Mouse (Mus musculus) CH12.LX (cell line): ENCODE data around the gene Actn4.

Source experiments
- CTCF ChIP-seq, 2 experiments: IDR thresholded peaks in 1 of 2; conservative IDR thresholded peaks in 1 of 2; 2 replicates each; pipeline ENCODE4 v1.5.1; 2011 to 2012; ENCODE audit warnings: low read depth in 2 of 2, low read length in 2 of 2, improper control_type of control experiment in 1 of 2, inconsistent platforms in 1 of 2, mild to moderate bottlenecking in 1 of 2, moderate library complexity in 1 of 2
- E2F4 ChIP-seq: IDR thresholded peaks from 2 replicates; pipeline ENCODE4 v1.6.1; 2011; ENCODE audit warnings: low read depth, low read length, improper control_type of control experiment; ENCODE audit not compliant: insufficient replicate concordance
- ELF1 ChIP-seq: IDR thresholded peaks from 2 replicates; pipeline ENCODE4 v1.6.1; 2014; ENCODE audit warnings: low read depth, mild to moderate bottlenecking, inconsistent platforms, low read length, improper control_type of control experiment
- JUND ChIP-seq: conservative IDR thresholded peaks from 2 replicates; pipeline ENCODE4 v1.6.1; 2011; ENCODE audit warnings: low read depth, low read length, improper control_type of control experiment
- MAZ ChIP-seq: IDR thresholded peaks from 2 replicates; pipeline ENCODE4 v1.6.1; 2012; ENCODE audit warnings: low read depth, mild to moderate bottlenecking, inconsistent platforms, low read length, improper control_type of control experiment, moderate library complexity
- MXI1 ChIP-seq: IDR thresholded peaks from 2 replicates; pipeline ENCODE4 v1.6.1; 2011; ENCODE audit warnings: mild to moderate bottlenecking, low read depth, low read length, improper control_type of control experiment
- NRF1 ChIP-seq: IDR thresholded peaks from 2 replicates; pipeline ENCODE4 v1.6.1; 2014; ENCODE audit warnings: low read depth, mild to moderate bottlenecking, inconsistent platforms, low read length, improper control_type of control experiment, moderate library complexity
- POLR2A ChIP-seq: IDR thresholded peaks from 2 replicates; pipeline ENCODE4 v1.6.1; 2011; ENCODE audit warnings: low read depth, mild to moderate bottlenecking, improper control_type of control experiment, low read length
- POLR2AphosphoS2 ChIP-seq: IDR thresholded peaks from 2 replicates; pipeline ENCODE4 v1.6.1; 2011; ENCODE audit warnings: low read depth, low read length, improper control_type of control experiment
- USF1 ChIP-seq: IDR thresholded peaks from 2 replicates; pipeline ENCODE4 v1.6.1; 2014; ENCODE audit warnings: low read depth, mild to moderate bottlenecking, inconsistent platforms, low read length, improper control_type of control experiment
- ZMIZ1 ChIP-seq: IDR thresholded peaks from 2 replicates; pipeline ENCODE4 v1.6.1; 2012; ENCODE audit warnings: low read depth, mild to moderate bottlenecking, inconsistent platforms, low read length, improper control_type of control experiment
- ZNF384 ChIP-seq: IDR thresholded peaks from 2 replicates; pipeline ENCODE4 v1.6.1; 2012; ENCODE audit warnings: low read depth, low read length, improper control_type of control experiment, inconsistent platforms

- TF ChIP-seq MXI1 = no peak
- no peak for TF ChIP-seq POLR2AphosphoS2
- TF ChIP-seq CTCF (conservative IDR thresholded peaks at IDR 0.05 in 1 of 2, IDR thresholded peaks at IDR 0.05 in 1 of 2; ENCODE audit: low read depth in 2 of 2, low read length in 2 of 2) = no peak
- TF ChIP-seq POLR2A = no peak
- TF ChIP-seq ZNF384 = no peak
- no peak for TF ChIP-seq ELF1
- no peak for TF ChIP-seq E2F4
- TF ChIP-seq ZMIZ1 = no peak
- TF ChIP-seq USF1 = no peak
- no peak for TF ChIP-seq JUND
- no peak for TF ChIP-seq NRF1
- TF ChIP-seq MAZ = no peak
Measured at GRCm38 (mm10) chr7:28956270-28956669, 5.9 kb downstream of the Actn4 start.
